Mouse (Mus musculus) lung, postnatal 0 days (tissue): Measurements from ENCODE around the gene Rab6b.

Source experiments
- CTCF ChIP-seq: IDR thresholded peaks from 2 replicates; pipeline ENCODE4 v1.5.1; 2016; ENCODE audit warnings: antibody characterized with exemption, mild to moderate bottlenecking
- EP300 ChIP-seq: IDR thresholded peaks from 2 replicates; pipeline ENCODE4 v1.6.1; 2016; ENCODE audit warnings: antibody characterized with exemption, mild to moderate bottlenecking, control low read depth

GRCm38 (mm10) chr9:103213631-103214030 is 102.0 kb downstream of the Rab6b start:
- no peak for TF ChIP-seq CTCF
- TF ChIP-seq EP300: no peak
